ENCODE assay signal across 8 mouse cellular contexts in the genomic region with DNA sequence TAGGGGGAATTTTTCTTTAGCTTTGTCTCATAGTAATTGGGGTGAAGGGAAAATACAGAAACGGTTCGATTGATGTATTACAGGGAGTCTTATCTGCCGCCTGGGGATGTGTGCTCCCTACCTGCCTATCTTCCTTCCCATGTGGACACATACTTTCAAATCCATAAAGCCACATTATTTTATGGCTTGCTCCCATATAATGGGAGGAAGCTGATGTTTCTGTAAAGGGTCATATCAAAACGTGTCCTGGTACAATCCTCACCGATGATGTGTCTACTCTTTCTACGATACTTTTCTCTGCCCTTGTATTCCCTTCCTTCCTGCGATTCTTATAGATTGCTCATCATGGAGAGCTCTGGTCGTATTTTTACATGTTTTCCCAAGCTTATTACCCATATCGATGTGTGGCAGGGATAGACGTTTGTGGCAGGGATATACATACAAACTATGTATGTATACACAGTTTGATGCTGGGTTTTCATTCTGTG. TPM values are rescaled to one million over a fixed set of nuclear protein-coding genes. Genes with fewer than 3 reads are reported as not detected.
DNase-seq lines count a peak whose midpoint lies in the region; ATAC-seq and TF ChIP-seq lines count a peak whose summit lies in the region.

No protein-coding gene starts in this region.

- no peaks in the 10 kb centered on the region for H3K4me1 ChIP-seq in thymus, adult 2 months (replicated peaks; ENCODE audit: control insufficient read depth, insufficient read depth, low read length)
- peaks cover 18% of the 10 kb centered on the region for H3K4me1 ChIP-seq in liver, embryonic 13.5 days (replicated peaks)

- no peaks in the 10 kb centered on the region for H3K36me3 ChIP-seq in thymus, adult 2 months (ENCODE audit: control insufficient read depth, insufficient read depth, low read length)
- H3K36me3 ChIP-seq in liver, embryonic 13.5 days: peaks cover 8% of the 10 kb centered on the region; the same call in 1 of the 2 replicates

- peak overlapping the region; percentile 85 for H3K9ac ChIP-seq in liver, embryonic 13.5 days

- no peak for DNase-seq in cerebellum, adult 11-12 months
- no peak for DNase-seq in thymus, adult 2 months
- no peak for DNase-seq in thymus, postnatal 10 days (ENCODE audit: low spot score in 2 of 2)
- DNase-seq in liver, embryonic 13.5 days: no peak
- DNase-seq in urinary bladder, postnatal 25 days (ENCODE audit: low spot score): no peak
- DNase-seq in right cerebral cortex, adult 18-20 months: no peak
- DNase-seq in spleen, postnatal 4 days (ENCODE audit: low spot score in 2 of 2): no peak

- TF ChIP-seq POLR2A in thymus, adult 2 months (IDR thresholded peaks at IDR 0.05; ENCODE audit: control insufficient read depth, extremely low read depth, insufficient read depth, low read length, poor library complexity): no peak

- peak overlapping the region; percentile 69 for H3K4me2 ChIP-seq in liver, embryonic 13.5 days

- no peaks in the 10 kb centered on the region for H3K9me3 ChIP-seq in liver, embryonic 13.5 days (replicated peaks)

- no peak for TF ChIP-seq CTCF in thymus, adult 2 months (IDR thresholded peaks at IDR 0.05; ENCODE audit: borderline replicate concordance, control insufficient read depth, extremely low read depth, insufficient read depth, low read length, poor library complexity)

- no peak overlapping the region for H3K27ac ChIP-seq in thymus, adult 2 months (ENCODE audit: control insufficient read depth, insufficient read depth, low read length)
- H3K27ac ChIP-seq in liver, embryonic 13.5 days: peak overlapping the region; percentile 79

- WGBS in thymus, adult 2 months: 13% methylated on average over 10 of the region's 10 CpGs
- WGBS in liver, embryonic 13.5 days (ENCODE audit: insufficient replicate concordance): 16% methylated on average over 10 of the region's 10 CpGs

- peak overlapping the region; percentile 98 for H3K4me3 ChIP-seq in thymus, adult 2 months (ENCODE audit: control insufficient read depth, insufficient read depth, low read length)
- peak overlapping the region; percentile 80 for H3K4me3 ChIP-seq in liver, embryonic 13.5 days (replicated peaks)

- 0 out of 2 replicates have a peak, but pooled peaks have one; percentile 22 for ATAC-seq in cerebellum, adult (ENCODE audit: insufficient number of reproducible peaks, low FRiP score, low TSS enrichment)
- peak; percentile 50 for ATAC-seq in liver, embryonic 13.5 days (ENCODE audit: low read depth)

- no peaks in the 10 kb centered on the region for H3K27me3 ChIP-seq in thymus, adult 2 months (ENCODE audit: control insufficient read depth, insufficient read depth, low read length)
- no peaks in the 10 kb centered on the region for H3K27me3 ChIP-seq in liver, embryonic 13.5 days

RNA-seq across cellular contexts. Expression of gene Pex3, which starts 0.6 kb away (rescaled TPM):
- 7.3 and 9.1 TPM in 2 replicates for polyA plus RNA-seq in thymus, adult 2 months (2012; rRNA removed)
- 10.3 and 12.4 TPM in 2 replicates for polyA plus RNA-seq in liver, embryonic 13.5 days (2015; fragmentation: Nextera tagmentation; extraction: Ambion mirVana)

RNA-seq across cellular contexts. Expression of gene Adat2, which starts 0.8 kb away (rescaled TPM):
- polyA plus RNA-seq in thymus, adult 2 months (2012; rRNA removed): 6.1 and 7.8 TPM in 2 replicates
- 3.5 and 3.7 TPM in 2 replicates for polyA plus RNA-seq in liver, embryonic 13.5 days (2015; fragmentation: Nextera tagmentation; extraction: Ambion mirVana)

RNA-seq across cellular contexts. Expression of gene Fuca2, which starts 54.2 kb away (rescaled TPM):
- 10.3 and 12.1 TPM in 2 replicates for polyA plus RNA-seq in thymus, adult 2 months (2012; rRNA removed)
- polyA plus RNA-seq in liver, embryonic 13.5 days (2015; fragmentation: Nextera tagmentation; extraction: Ambion mirVana): 60.9 and 69.7 TPM in 2 replicates
